Mouse (Mus musculus) heart, adult 2 months (tissue): Measurements from ENCODE around the gene Itgb5.

Experiments
- CTCF ChIP-seq: fragments of 200-600 bp; IDR thresholded peaks from 2 replicates; pipeline ENCODE4 v1.8.1; 2022; ENCODE audit warnings: antibody characterized with exemption, mild to moderate bottlenecking, moderate library complexity
- EP300 ChIP-seq: fragments of 200-500 bp; IDR thresholded peaks from 2 replicates; pipeline ENCODE4 v1.6.1; 2011; ENCODE audit warnings: low read depth, low read length, control low read depth; ENCODE audit not compliant: insufficient read depth
- POLR2A ChIP-seq: fragments of 200-500 bp; IDR thresholded peaks from 2 replicates; pipeline ENCODE4 v1.6.1; 2011; ENCODE audit warnings: mild to moderate bottlenecking, low read depth, low read length, control low read depth; ENCODE audit not compliant: insufficient read depth

GRCm38 (mm10) chr16:33781789-33782728 lies 47.4 kb upstream of the Itgb5 start:
- no peak for TF ChIP-seq CTCF
- TF ChIP-seq POLR2A = no peak
- TF ChIP-seq EP300 = no peak
